Mouse (Mus musculus) lung, adult 2 months (tissue): ENCODE measurements around the gene Irgm2.

ENCODE experiments used
- CTCF ChIP-seq: fragments of 200-500 bp; IDR thresholded peaks from 2 replicates; pipeline ENCODE4 v1.5.1; 2011; ENCODE audit warnings: mild to moderate bottlenecking, low read length, control low read depth; ENCODE audit not compliant: insufficient read depth
- POLR2A ChIP-seq: fragments of 200-500 bp; IDR thresholded peaks from 2 replicates; pipeline ENCODE4 v1.6.1; 2011; ENCODE audit warnings: low read depth, mild to moderate bottlenecking, control low read depth, low read length, borderline replicate concordance; ENCODE audit errors: extremely low read depth

GRCm38 (mm10) chr11:58167822-58168166, 31.6 kb upstream of the Irgm2 start:
- TF ChIP-seq CTCF (no peak), POLR2A (no peak)
